Mouse (Mus musculus) liver (tissue): ENCODE data around the gene Hmcn2.

Experiments
- DNase-seq: peaks from one replicate; pipeline ENCODE4 v3.0.0-alpha.2; 2020; ENCODE audit warnings: mixed read lengths

Hmcn2 gene

DNA sequence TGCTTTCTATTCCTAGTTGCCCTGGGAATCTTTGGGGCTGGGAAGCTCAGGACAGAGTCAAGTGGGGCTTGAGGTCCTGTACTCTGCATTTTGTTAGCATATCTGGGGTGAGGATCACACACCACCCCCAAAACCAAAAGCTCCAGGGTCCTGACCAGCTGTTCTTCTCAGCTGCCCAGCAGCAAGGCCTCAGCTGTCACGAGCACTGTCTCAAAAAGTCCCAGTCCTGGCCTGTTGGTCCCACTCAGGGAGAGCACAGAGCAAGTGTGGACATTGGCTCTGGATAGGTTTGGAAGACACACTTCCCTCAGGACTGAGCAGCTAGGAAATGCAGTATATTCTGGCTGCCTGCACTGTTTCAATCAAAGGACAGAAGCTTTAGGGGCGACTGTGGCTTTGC lies 176.3 kb downstream of the Hmcn2 start:
- DNase-seq = no peak

DNA sequence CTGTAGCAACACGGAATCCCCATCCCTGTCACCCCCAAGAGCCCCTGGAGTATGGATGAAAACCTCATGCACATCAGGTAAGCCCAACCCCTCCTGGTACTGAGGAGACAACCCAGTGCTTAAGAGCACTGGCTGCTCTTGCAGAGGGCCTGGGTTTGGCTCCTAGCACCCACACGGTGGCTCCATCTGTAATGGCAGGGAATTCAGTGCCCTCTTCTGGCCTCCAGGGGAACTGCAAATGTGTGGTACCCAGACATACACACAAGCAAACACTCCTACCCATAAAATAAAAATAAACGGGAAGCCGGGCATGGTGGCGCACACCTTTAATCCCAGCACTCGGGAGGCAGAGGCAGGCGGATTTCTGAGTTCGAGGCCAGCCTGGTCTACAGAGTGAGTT lies 178.1 kb downstream of the Hmcn2 start:
- no peak for DNase-seq

DNA sequence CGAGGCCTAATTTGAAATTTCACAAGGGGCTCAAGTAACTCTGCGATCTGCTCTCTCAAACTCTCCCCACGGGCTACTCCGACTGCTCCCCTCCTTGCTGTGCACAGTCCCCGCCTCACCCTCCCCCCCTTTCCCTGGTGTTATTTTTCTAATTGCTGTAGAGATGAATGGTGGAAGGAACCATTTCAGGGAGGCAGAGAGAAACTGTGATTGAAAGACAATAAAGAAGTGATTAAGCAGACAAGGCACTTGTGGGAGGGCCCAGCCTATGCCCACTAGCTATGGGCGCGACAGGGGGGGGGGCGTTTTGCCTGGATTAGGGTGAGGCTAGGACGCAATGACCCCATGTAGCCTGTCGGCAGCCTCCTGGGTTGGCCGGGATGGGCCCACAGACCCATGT lies 179.0 kb downstream of the Hmcn2 start:
- no peak for DNase-seq

DNA sequence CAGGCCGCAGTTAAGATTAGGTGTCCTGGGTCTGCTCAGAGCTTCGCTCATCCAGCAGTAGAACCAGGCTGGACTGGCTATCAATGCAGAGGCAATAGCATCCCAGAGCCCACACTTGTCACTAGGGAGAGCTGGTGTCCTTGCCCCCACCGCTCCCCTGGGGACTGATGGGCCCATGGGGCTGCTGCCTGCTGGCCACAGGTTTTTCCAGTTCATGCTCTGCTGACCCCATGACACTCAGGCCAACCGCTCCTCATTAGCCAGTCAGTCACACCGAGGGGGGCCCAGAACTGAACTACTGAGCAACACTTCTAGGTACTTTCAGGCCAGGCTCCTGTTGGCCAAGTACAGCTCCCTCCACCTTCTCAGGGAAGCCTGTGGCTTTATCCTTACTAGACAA lies 180.1 kb downstream of the Hmcn2 start:
- no peak for DNase-seq

DNA sequence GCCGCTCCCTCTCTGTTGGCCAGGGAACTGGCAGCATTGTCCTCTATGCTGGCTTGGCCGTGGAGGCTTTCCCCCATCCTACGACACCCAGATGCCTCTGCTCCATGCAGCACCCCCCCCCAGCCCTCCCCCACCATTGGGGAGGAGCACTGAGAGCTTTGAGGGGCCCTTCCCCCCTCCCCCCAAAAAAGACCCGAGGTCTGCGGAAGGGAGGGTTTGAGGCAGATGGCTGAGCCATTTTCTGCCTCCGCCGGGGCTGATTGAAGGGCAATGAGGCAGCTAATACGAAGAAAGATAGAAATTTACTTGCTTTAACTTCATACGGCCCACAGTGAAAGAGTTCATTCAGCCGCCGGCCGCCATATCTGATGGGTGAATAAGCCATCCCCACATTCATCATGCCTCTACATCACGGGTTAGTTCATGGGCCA lies 180.8 kb downstream of the Hmcn2 start:
- no peak for DNase-seq

DNA sequence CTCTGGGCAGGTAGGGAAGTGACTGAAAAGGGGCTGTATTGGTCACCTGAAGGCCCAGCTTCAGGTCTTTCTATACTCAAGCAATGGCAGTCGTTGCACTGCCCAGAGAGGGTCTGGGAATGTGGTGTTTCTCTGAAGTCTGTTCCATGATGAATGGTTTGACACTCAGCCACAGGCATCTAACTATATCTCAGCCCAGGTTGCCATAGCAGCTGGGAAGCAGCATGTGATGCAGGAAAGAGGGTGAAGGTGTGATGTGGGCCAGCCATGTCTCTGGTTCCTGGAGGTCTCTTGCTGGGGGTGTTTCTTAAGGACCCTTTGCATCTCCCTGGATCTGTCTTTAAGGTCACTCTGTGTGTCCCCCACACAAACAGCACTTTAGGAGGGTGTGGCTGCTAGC lies 181.9 kb downstream of the Hmcn2 start:
- no peak for DNase-seq

DNA sequence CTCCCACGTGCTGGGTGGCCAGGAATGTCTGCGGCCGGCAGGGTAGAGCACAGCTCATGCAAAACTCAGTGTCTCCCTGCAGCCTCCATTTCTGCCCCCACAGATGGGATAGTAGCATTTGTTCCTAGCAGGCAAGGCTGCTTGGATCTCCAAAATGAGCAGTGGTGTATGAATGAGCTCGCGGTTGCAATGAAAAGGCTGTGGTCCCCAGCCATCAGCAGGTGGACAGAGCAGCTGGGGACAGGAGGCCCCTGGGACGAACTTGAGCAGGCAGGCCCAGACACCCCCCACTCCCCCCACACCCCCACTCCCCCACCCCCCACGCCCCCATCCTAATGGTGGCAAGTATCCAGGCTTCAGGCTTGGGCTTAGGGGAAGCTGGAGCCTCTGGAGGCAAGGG lies 182.9 kb downstream of the Hmcn2 start:
- DNase-seq = no peak

DNA sequence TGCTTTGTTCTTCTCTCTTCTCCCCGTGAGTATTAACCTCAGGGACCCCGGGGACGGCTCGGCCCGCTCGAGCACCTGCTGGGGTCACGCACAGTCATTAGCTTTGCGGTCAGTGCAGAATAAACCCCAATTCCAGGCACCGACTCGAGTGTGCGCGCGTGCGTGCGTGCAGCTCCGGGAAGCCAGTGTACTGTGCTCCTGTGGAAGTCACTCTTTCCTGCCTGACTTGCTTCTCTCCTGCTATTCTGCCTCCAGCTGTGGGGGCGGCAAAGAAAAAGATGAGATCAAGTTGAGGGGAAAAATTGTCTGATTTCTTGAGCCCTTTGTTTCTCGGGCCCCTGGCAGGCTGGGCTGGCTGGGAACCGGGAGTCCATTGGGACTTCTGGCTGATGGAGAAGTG lies 183.4 kb downstream of the Hmcn2 start:
- no peak for DNase-seq

DNA sequence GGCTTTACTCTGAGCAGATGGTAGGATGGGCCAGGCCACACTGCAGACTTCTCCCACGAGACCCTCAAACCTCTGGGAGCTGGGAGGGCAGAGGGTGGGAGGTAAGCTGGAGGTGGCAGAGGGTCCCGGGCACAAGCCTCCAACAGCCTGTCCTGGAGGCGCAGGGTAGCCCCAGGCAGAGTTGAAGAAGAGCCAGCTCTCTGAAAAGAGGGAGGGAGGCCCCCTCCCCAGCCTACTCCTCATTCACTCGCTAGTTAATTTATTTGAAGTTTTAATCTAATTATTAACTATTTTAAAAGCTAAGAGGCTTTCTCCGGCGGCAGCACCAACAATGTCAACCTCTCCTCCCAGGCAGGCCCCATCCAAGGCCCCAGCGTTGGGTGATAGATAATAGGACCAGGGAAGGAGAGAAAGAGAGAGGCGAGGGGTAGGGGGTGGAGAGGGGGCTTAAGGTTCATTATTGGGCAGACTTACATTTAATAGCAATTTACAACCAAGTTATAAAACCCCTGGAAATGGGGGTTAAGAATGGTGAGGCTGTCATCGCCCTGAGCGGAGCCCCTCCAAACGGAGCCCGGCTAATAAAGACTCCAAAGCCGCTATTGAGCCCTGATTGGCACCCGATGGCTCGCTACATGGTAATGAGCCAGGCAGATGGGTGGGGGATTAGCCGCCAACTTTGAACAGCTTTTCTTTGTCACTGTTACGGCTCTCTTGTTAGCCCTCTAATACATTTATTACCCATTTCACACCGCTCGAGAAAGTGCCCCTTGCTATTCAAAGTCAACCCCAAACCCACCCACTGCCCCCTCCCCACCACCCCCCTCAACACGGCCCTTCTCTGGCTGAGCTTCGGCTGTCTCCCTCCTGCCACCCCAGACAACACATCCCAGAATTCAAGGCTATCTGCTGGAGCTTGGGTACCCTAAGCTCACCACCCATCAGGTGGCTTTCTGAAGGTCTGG lies 185.4 kb downstream of the Hmcn2 start:
- no peak for DNase-seq

DNA sequence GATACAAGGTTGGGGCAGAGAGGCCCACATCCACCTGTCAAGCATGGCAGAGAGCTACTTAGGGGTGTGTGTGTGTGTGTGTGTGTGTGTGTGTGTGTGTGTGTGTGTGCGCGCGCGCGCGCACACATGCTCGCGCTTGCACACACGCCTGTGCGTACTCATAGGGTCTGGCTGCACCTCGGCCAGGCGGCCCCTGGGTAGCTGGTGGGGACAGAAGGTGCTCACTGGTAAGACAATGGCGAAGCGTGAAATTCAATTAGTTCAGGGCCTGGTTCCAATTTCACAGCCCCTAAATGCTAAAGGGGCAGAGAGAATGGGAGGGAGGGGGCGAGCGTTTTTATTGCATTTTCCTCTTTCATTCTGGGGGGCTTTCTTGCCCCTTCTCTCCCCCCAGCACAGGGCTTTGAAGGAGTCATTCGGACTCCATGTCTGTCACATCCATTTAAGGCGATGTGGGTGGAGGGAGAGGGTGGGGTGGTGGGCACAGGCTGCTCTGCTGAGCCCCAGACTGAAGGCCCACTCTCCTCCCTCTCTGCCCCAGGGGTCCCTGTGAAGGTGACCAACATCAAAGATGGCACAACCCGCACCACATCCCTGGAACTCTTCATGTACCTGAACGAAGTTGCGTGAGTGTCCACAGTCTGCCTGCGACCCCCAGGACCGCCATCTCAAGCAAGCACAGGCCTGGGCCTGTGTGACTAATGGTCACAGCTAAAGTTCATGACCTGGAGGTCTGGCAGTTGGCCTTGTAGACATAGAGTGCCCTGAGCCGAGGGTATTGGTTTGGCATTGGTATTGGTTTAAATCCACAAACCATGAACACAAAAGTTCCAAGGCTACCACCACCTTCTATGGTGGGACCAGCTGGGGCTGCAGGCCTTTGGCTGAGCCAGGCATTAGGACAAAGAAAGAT lies 186.3 kb downstream of the Hmcn2 start:
- no peak for DNase-seq

DNA sequence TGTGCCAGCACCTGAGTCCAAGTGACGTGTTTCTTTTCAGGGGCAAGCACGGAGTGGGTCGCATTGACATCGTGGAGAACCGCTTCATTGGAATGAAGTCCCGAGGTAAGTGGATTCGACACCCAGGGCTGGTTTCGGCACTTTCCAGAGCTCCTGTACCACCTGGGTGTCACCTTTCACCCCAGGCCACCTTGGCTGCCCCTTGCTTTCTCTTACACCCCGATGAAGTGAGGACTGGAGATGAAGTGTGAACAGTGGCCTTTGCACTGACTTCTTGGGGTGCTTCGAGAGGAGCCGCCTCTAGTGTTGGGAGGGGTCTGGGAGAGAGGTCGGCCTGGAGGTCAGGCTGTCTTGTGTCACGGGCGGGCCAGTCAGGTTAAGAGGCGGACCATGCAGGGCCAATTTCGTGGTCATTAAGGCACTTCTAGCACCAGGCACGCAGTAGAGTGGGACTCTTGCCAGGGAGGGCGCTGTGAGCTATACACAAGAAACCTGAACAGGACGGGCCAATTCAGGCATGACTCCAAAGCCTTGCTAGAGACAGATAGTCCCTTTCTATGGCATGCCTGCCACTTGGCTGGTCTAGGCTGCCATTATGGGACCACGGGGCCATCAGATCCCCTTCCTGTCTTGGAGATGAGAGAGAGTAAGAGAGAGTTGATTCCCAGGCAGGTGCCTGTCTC lies 187.4 kb downstream of the Hmcn2 start:
- no peak for DNase-seq

DNA sequence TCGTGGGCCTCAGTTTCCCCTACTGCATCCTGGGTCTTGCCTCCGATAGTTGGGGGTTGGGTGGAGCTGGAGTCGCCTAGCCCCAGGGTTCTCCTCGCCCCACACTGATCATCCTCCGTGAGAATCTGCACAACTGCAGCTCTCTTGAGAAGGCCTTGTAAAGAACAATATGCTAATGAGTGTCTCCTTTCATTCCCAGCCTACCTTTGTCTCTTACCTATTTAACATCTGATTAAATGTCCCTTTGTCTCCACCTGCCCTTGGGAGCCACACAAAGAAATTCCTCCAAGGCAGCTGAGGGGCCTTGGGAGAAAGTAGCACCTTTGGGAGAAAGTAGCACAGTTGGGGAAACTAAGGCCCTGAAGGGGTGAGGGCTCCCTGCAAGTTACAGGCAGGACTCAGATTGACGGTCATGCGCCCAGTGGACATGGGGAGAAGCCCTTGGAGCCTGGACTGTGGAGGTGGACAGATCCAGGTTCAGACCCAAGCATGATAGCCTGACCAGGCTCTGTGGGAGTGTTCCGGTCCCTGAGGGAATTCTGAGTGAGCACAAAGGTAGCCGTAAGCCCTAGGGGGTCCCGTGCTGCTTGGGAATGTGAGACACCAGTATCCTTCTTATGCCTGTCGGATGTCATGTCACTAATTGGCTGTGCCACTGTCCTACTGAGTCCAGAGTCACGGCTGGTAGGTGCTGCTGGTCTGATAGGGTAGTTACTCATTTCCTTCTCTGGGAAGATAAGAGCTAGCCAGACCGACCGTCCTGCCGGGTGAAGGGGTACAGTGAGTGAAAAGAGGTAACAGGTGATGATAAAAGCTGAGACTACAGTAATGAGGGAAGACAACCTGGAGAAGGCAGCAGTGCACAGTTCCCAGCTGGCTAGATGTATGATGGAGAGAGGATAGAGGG lies 188.7 kb downstream of the Hmcn2 start:
- DNase-seq = no peak

DNA sequence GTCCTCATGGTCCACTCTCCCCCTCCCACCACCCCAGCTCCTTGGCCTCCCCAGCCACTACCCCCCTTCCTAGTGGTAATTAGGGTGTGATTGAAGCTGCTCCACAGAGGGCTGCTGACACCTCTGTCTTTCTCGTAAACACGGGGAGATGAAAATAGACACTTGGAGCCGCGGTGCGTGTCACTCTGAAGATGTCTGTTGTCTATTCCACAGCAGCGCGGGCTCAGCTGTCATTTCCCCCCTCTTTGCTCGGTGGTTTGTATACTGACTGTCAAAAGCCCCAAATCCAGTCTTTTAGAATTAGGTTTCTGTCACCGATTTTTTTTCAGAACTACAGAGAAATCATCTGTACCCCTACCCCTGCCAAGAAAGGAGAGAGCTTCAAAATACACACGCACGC lies 191.3 kb downstream of the Hmcn2 start:
- DNase-seq = no peak

DNA sequence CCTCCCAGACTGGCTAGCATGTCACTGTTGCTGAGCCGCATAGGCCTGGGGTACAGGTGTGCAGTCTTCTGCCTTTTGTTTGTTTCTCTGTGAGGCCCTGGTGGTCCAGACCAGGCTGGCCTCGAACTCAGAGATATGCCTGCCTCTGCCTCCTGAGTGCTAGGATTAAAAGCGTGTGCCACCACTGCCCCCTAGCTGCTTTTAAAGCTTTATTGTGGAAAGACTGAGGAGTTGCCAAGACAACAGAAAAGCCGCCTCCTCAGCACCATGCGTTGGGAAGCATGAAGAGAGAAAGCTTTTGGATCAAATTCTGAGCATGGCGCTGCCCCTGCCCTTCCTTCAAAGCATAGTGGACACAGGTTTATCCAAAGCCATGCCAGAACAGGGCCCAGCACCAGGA lies 194.6 kb downstream of the Hmcn2 start:
- no peak for DNase-seq
